Mouse (Mus musculus) bone marrow, adult 2 months (tissue): ENCODE data around the gene Olfr545. TPM values are rescaled to one million over a fixed set of nuclear protein-coding genes. Genes with fewer than 3 reads are reported as not detected.
A peak's percentile ranks its signal among the peaks of the same experiment; 100 is the strongest.
"Not testable (repeated sequence)": the region's sequence is repeated elsewhere in the genome, so short reads cannot be mapped to it uniquely, and the experiment has no call there.

Source experiments
- H3K27ac ChIP-seq: fragments of 200-500 bp; 2 replicates; pipeline ENCODE4 v1.5.1; 2012; ENCODE audit warnings: low read depth, mild to moderate bottlenecking, control low read depth, inconsistent platforms, low read length; ENCODE audit not compliant: control insufficient read depth, poor library complexity, insufficient read depth
- H3K4me1 ChIP-seq: fragments of 200-500 bp; 2 replicates; pipeline ENCODE4 v1.6.1; 2011; ENCODE audit warnings: low read length; ENCODE audit not compliant: control insufficient read depth, insufficient read depth
- H3K4me3 ChIP-seq: fragments of 200-500 bp; replicated peaks from 2 replicates; pipeline ENCODE3; 2011; ENCODE audit warnings: mild to moderate bottlenecking, low read depth, low read length, control low read depth; ENCODE audit not compliant: control insufficient read depth
- CTCF ChIP-seq: fragments of 200-500 bp; IDR thresholded peaks from 2 replicates; pipeline ENCODE4 v1.5.1; 2011; ENCODE audit warnings: low read length, control low read depth; ENCODE audit not compliant: control insufficient read depth, insufficient read depth
- POLR2A ChIP-seq: fragments of 200-500 bp; IDR thresholded peaks from 2 replicates; pipeline ENCODE4 v1.6.1; 2011; ENCODE audit warnings: low read depth, mild to moderate bottlenecking, control low read depth, low read length, borderline replicate concordance; ENCODE audit not compliant: control insufficient read depth
- WGBS: fragments of 180-500 bp; shearing (Covaris S2); methylation state at CpG from one replicate; pipeline ENCODE4 v1.1.7; 2018; 5-methylcytosine and 5-hydroxymethylcytosine counted together
- polyA plus RNA-seq: library from polyadenylated mRNA; stranded (reverse); fragments of >200 nt; gene quantifications from 2 replicates; pipeline ENCODE4 v1.2.4, GENCODE M21; 2011; ENCODE audit warnings: low replicate concordance; ENCODE audit not compliant: missing spikeins, insufficient read depth, insufficient read length

Gene Olfr545
- polyA plus RNA-seq, 1 experiment = not detected

GRCm38 (mm10) chr7:102512814-102513435 lies 13.6 kb upstream of the Olfr545 start:
- WGBS = under 1% methylated on average over 54 of the region's 54 CpGs
- Histone ChIP-seq H3K4me3 (no peak overlapping the region), H3K4me1 (no peaks in the 10 kb centered on the region; the same call in 1 of the 2 replicates), H3K27ac (no peak overlapping the region)
- TF ChIP-seq POLR2A (no peak; the same call in 1 of the 2 replicates), CTCF (peak; percentile 80)

GRCm38 (mm10) chr7:102511927-102512326 lies 12.6 kb upstream of the Olfr545 start:
- Histone ChIP-seq H3K4me3 (no peak overlapping the region), H3K27ac (no peak overlapping the region), H3K4me1 (no peaks in the 10 kb centered on the region; the same call in 1 of the 2 replicates)
- no peak for TF ChIP-seq POLR2A
- TF ChIP-seq CTCF = no peak
- WGBS = 47% methylated on average over 10 of the region's 10 CpGs

- no peak overlapping the region for H3K4me3 ChIP-seq
- H3K27ac ChIP-seq = no peak overlapping the region
- TF ChIP-seq POLR2A (no peak), CTCF (no peak)
- WGBS = 85% methylated on average over 7 of the region's 7 CpGs
- no peaks in the 10 kb centered on the region; the same call in 1 of the 2 replicates for H3K4me1 ChIP-seq
These were observed 10.4 kb upstream of the Olfr545 start for GRCm38 (mm10) chr7:102509726-102510125.

GRCm38 (mm10) chr7:102508666-102509065 lies 9.3 kb upstream of the Olfr545 start:
- Histone ChIP-seq H3K4me3 (no peak overlapping the region), H3K4me1 (no peaks in the 10 kb centered on the region), H3K27ac (no peak overlapping the region)
- 83% methylated on average over 6 of the region's 6 CpGs for WGBS
- TF ChIP-seq CTCF (no peak), POLR2A (no peak)

GRCm38 (mm10) chr7:102508066-102508465 lies 8.7 kb upstream of the Olfr545 start:
- Histone ChIP-seq H3K27ac (no peak overlapping the region), H3K4me1 (no peaks in the 10 kb centered on the region), H3K4me3 (no peak overlapping the region)
- WGBS = 89% methylated on average over 9 of the region's 9 CpGs
- TF ChIP-seq POLR2A = no peak
- no peak for TF ChIP-seq CTCF

- 32% methylated on average over 3 of the region's 3 CpGs for WGBS
- peak; percentile 77 for TF ChIP-seq CTCF
- no peak for TF ChIP-seq POLR2A
- no peaks in the 10 kb centered on the region for H3K4me1 ChIP-seq
- H3K27ac ChIP-seq = no peak overlapping the region
- no peak overlapping the region for H3K4me3 ChIP-seq
These were observed 7.5 kb upstream of the Olfr545 start for GRCm38 (mm10) chr7:102506848-102507247.

GRCm38 (mm10) chr7:102501986-102502385 lies 2.6 kb upstream of the Olfr545 start:
- Histone ChIP-seq H3K4me1 (no peaks in the 10 kb centered on the region), H3K4me3 (no peak overlapping the region), H3K27ac (no peak overlapping the region)
- 80% methylated on average over 5 of the region's 5 CpGs for WGBS
- TF ChIP-seq CTCF (no peak), POLR2A (no peak)

GRCm38 (mm10) chr7:102494416-102494815 lies 5.0 kb downstream of the Olfr545 start:
- H3K4me3 ChIP-seq, H3K4me1 ChIP-seq, H3K27ac ChIP-seq: not testable (repeated sequence)
- 63% methylated on average over 6 of the region's 7 CpGs for WGBS

GRCm38 (mm10) chr7:102488161-102488560 lies 11.2 kb downstream of the Olfr545 start, which contains the start of gene Olfr544:
Olfr544 (minus strand) TSS chr7:102488313.
- WGBS = 44% methylated on average over 1 of the region's 1 CpGs
- no peaks in the 10 kb centered on the region for H3K4me1 ChIP-seq
- no peak for TF ChIP-seq POLR2A
- no peak for TF ChIP-seq CTCF

More at GRCm38 (mm10) chr7:102488161-102488560, 11.2 kb downstream of the Olfr545 start, which contains the start of gene Olfr544:
- Histone ChIP-seq H3K27ac (no peak within 1 kb of the TSS), H3K4me3 (no peak within 1 kb of the TSS)
